Mouse (Mus musculus) granulocyte monocyte progenitor cell, adult 5-6 weeks (primary cell): Measurements from ENCODE around the gene BC048562. TPM values are rescaled to one million over a fixed set of nuclear protein-coding genes. Genes with fewer than 3 reads are reported as not detected.

ENCODE experiments used
- ATAC-seq: replicated peaks from 2 replicates; pipeline ENCODE4 v1.8.0; 2016; ENCODE audit warnings: mild to moderate bottlenecking, moderate TSS enrichment, inconsistent platforms; ENCODE audit not compliant: poor library complexity, severe bottlenecking
- total RNA-seq, 2 experiments: library from RNA; stranded (forward) in 1 of 2; stranded (reverse) in 1 of 2; fragments of 200-712, 200-1000 nt in 1 of 2; fragments of >200 nt in 1 of 2; fragmentation: Nextera tagmentation in 1 of 2; gene quantifications; 2 replicates each; pipeline ENCODE4 v1.2.3; 2014 to 2017

The BC048562 gene
- total RNA-seq, 2 experiments from 2014 or later = not detected

- no peak for ATAC-seq
Measured at GRCm38 (mm10) chr9:108450292-108451169, 14.2 kb downstream of the BC048562 start.

GRCm38 (mm10) chr9:108451170-108451493 is 14.8 kb downstream of the BC048562 start:
- no peak for ATAC-seq

- ATAC-seq = no peak
Measured at GRCm38 (mm10) chr9:108451519-108452160, 15.4 kb downstream of the BC048562 start.

- ATAC-seq = peak; percentile 86
Measured at GRCm38 (mm10) chr9:108452291-108452906, 16.1 kb downstream of the BC048562 start.

- peak; percentile 13 for ATAC-seq
Measured at GRCm38 (mm10) chr9:108452911-108453310, 16.6 kb downstream of the BC048562 start.

GRCm38 (mm10) chr9:108453458-108453857 is 17.2 kb downstream of the BC048562 start:
- ATAC-seq = no peak

- ATAC-seq = no peak
Measured at GRCm38 (mm10) chr9:108454429-108454828, 18.1 kb downstream of the BC048562 start.

- no peak for ATAC-seq
Measured at GRCm38 (mm10) chr9:108455747-108456571, 19.7 kb downstream of the BC048562 start.

- ATAC-seq = no peak
Measured at GRCm38 (mm10) chr9:108456953-108457352, 20.7 kb downstream of the BC048562 start.

- ATAC-seq = peak; percentile 32
Measured at GRCm38 (mm10) chr9:108459939-108460318, 23.6 kb downstream of the BC048562 start.

GRCm38 (mm10) chr9:108460319-108461178 is 24.3 kb downstream of the BC048562 start, which contains the start of gene Ccdc71:
Gene Ccdc71, plus strand, starts transcription at chr9:108460527.
- peak; percentile 90 for ATAC-seq

- no peak for ATAC-seq
Measured at GRCm38 (mm10) chr9:108461181-108461631, 24.9 kb downstream of the BC048562 start, which contains the start of gene Klhdc8b. Gene Klhdc8b, minus strand, starts transcription at chr9:108461581.

GRCm38 (mm10) chr9:108461675-108462074 is 25.4 kb downstream of the BC048562 start:
- no peak for ATAC-seq

- no peak for ATAC-seq
Measured at GRCm38 (mm10) chr9:108462192-108462591, 25.9 kb downstream of the BC048562 start.

GRCm38 (mm10) chr9:108463713-108464112 is 27.4 kb downstream of the BC048562 start:
- ATAC-seq = no peak

- no peak for ATAC-seq
Measured at GRCm38 (mm10) chr9:108466219-108466618, 29.9 kb downstream of the BC048562 start.

- ATAC-seq = no peak
Measured at GRCm38 (mm10) chr9:108469430-108469829, 33.1 kb downstream of the BC048562 start.

- ATAC-seq = no peak
Measured at GRCm38 (mm10) chr9:108469845-108470244, 33.6 kb downstream of the BC048562 start.

- ATAC-seq = peak; percentile 91
Measured at GRCm38 (mm10) chr9:108474528-108474927, 38.2 kb downstream of the BC048562 start.
